Mouse (Mus musculus) hindbrain, postnatal 0 days (tissue): ENCODE data around the gene Ech1. TPM values are rescaled to one million over a fixed set of nuclear protein-coding genes. Genes with fewer than 3 reads are reported as not detected.
A peak's percentile ranks its signal among the peaks of the same experiment; 100 is the strongest.

Experiments
- ATAC-seq: fragments of 200-750 bp; cut with Nextera tagmentation; 2 replicates; pipeline ENCODE4 v1.8.0; 2017; ENCODE audit warnings: mild to moderate bottlenecking, moderate TSS enrichment, moderate library complexity
- DNase-seq: peaks from one replicate; pipeline ENCODE4 v3.0.0-alpha.2; 2015; ENCODE audit warnings: low spot score
- H3K27ac ChIP-seq: fragments of 300-500 bp; sonication (generic); 2 replicates; pipeline ENCODE4 v1.5.1; 2014; ENCODE audit warnings: mild to moderate bottlenecking
- H3K27me3 ChIP-seq: fragments of 300-500 bp; sonication (generic); 2 replicates; pipeline ENCODE4 v1.6.1; 2014; ENCODE audit warnings: low read length, mixed read lengths; ENCODE audit not compliant: insufficient read depth
- H3K36me3 ChIP-seq: fragments of 300-500 bp; sonication (generic); 2 replicates; pipeline ENCODE4 v1.6.1; 2014; ENCODE audit warnings: low read length, mixed read lengths; ENCODE audit not compliant: insufficient read depth
- H3K4me1 ChIP-seq: fragments of 300-500 bp; sonication (generic); 2 replicates; pipeline ENCODE4 v1.6.1; 2014; ENCODE audit warnings: antibody characterized with exemption, low read length, mixed read lengths; ENCODE audit not compliant: insufficient read depth
- H3K4me2 ChIP-seq: fragments of 300-500 bp; sonication (generic); 2 replicates; pipeline ENCODE4 v1.6.1; 2014; ENCODE audit warnings: low read depth, mild to moderate bottlenecking, low read length, moderate library complexity, mixed read lengths
- H3K4me3 ChIP-seq: fragments of 300-500 bp; sonication (generic); 2 replicates; pipeline ENCODE4 v1.5.1; 2014; ENCODE audit warnings: low read length
- H3K9ac ChIP-seq: fragments of 300-500 bp; sonication (generic); replicated peaks from 2 replicates; pipeline ENCODE4 v1.6.1; 2014; ENCODE audit warnings: mild to moderate bottlenecking, low read length, moderate library complexity, mixed read lengths
- H3K9me3 ChIP-seq: fragments of 300-500 bp; sonication (generic); 2 replicates; pipeline ENCODE4 v1.6.1; 2016; ENCODE audit warnings: low read length, mixed read lengths
- CTCF ChIP-seq: IDR thresholded peaks from 2 replicates; pipeline ENCODE4 v1.5.1; 2016; ENCODE audit warnings: antibody characterized with exemption, control low read depth, low read depth
- WGBS: fragments of 180-500 bp; shearing (Covaris S2); extraction: QIAGEN DNeasy Blood & Tissue Kit; methylation state at CpG from one replicate; pipeline ENCODE4 v1.1.7; 2014; 5-methylcytosine and 5-hydroxymethylcytosine counted together
- polyA plus RNA-seq: library from polyadenylated mRNA; unstranded; fragments of >200 nt; fragmentation: Nextera tagmentation; extraction: Ambion mirVana; gene quantifications from 2 replicates; pipeline ENCODE4 v1.2.1, GENCODE M21; 2015
- total RNA-seq: library from RNA; depleted of rRNA; stranded (reverse); fragments of >200 nt; gene quantifications from 2 replicates; pipeline ENCODE4 v1.2.3, GENCODE M21; 2014

Ech1 gene
- total and polyA plus RNA-seq, 2 experiments from 2014 or later: 122 to 131 TPM

DNA sequence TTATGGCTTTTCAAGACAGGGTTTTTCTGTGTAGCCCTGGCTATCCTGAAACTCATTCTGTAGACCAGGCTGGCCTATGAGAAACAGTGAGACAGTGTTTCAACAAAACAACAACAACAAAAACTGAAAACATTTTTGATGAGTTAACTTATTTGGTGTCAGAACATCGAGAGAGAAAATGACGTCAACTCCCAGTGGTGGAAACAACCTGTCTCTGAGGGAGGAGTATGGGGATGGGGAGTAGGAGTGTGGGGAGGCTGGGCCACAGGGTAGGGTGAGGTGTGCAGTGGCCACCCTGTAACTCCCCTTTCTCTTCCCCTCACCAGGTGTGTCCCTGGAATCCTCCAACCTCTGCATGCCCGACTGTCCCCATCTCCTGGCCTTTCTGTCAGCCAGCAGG lies 30.5 kb upstream of the Ech1 start:
- TF ChIP-seq CTCF: no peak
- ATAC-seq: no peak
- Histone ChIP-seq H3K9ac (no peak overlapping the region), H3K4me1 (no peaks in the 10 kb centered on the region), H3K36me3 (no peaks in the 10 kb centered on the region), H3K27ac (no peak overlapping the region), H3K4me3 (no peak overlapping the region), H3K4me2 (no peak overlapping the region), H3K9me3 (no peaks in the 10 kb centered on the region), H3K27me3 (no peaks in the 10 kb centered on the region)
- WGBS: 74% methylated on average over 3 of the region's 3 CpGs
- no peak for DNase-seq

DNA sequence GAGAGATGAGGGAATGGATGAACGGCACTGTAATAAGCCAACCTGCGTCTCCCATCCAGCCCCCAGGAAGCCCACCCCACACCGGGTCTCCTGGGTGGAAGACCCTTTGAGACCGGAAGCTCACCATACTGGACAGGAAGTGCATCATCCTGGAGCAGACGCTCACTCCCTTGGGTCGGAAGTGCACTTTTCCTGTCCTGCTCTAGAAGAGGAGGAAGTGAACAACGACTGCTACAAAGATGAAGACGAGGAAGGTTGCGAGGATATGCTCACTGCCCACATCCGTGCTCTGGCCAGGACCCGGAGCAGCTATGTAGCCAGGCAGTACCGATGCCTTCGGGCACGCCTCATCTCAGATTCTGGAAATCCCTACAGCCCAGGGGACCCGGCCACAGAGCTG lies 29.2 kb upstream of the Ech1 start:
- ATAC-seq: no peak

DNA sequence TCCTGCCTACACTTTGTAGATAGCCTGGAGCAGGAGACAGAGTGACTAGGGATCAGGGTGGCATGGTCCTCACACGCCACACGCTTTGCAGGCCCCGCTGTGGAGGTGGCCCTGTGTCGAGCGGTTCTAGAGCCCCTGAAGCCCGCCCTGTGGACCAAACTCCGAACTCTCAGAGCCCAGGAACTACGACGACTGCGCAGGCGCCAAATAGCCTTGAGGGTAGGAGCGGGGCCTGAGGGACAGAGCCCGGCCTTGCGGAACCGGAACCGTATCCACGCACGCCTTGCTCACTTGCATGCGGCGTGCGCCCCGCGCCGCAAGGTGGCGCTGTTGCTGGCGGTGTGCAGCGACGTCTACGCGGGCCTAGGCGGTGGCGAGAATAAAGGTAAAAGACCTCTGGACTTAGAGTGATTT lies 28.4 kb upstream of the Ech1 start:
- ATAC-seq (peak; percentile 80), DNase-seq (peak; percentile 86)
- Histone ChIP-seq H3K27ac (no peak overlapping the region), H3K4me1 (no peaks in the 10 kb centered on the region), H3K4me2 (peak overlapping the region; percentile 30), H3K4me3 (peak overlapping the region; percentile 17), H3K27me3 (no peaks in the 10 kb centered on the region), H3K9me3 (no peaks in the 10 kb centered on the region), H3K9ac (no peak overlapping the region), H3K36me3 (no peaks in the 10 kb centered on the region)
- 12% methylated on average over 32 of the region's 32 CpGs for WGBS
- peak; percentile 98 for TF ChIP-seq CTCF

More for the DNA sequence above, 29.2 kb upstream of the Ech1 start:
- DNase-seq: no peak
- WGBS: 84% methylated on average over 15 of the region's 15 CpGs
- H3K4me2 ChIP-seq: no peak overlapping the region
- no peak overlapping the region for H3K9ac ChIP-seq
- no peak overlapping the region for H3K4me3 ChIP-seq
- no peak overlapping the region for H3K27ac ChIP-seq
- H3K9me3 ChIP-seq: no peaks in the 10 kb centered on the region
- no peaks in the 10 kb centered on the region for H3K36me3 ChIP-seq
- no peaks in the 10 kb centered on the region for H3K27me3 ChIP-seq
- no peaks in the 10 kb centered on the region for H3K4me1 ChIP-seq
- no peak for TF ChIP-seq CTCF

GRCm38 (mm10) chr7:28799994-28800393 lies 25.0 kb upstream of the Ech1 start:
- Histone ChIP-seq H3K9ac (no peak overlapping the region), H3K27me3 (no peaks in the 10 kb centered on the region), H3K4me2 (no peak overlapping the region), H3K36me3 (no peaks in the 10 kb centered on the region), H3K9me3 (no peaks in the 10 kb centered on the region), H3K4me3 (no peak overlapping the region), H3K4me1 (no peaks in the 10 kb centered on the region), H3K27ac (no peak overlapping the region)
- TF ChIP-seq CTCF: no peak
- WGBS: 91% methylated on average over 9 of the region's 9 CpGs
- ATAC-seq: no peak
- DNase-seq: no peak

GRCm38 (mm10) chr7:28801451-28801850 lies 23.6 kb upstream of the Ech1 start:
- no peak for TF ChIP-seq CTCF
- ATAC-seq (no peak), DNase-seq (no peak)
- H3K4me1 ChIP-seq: no peaks in the 10 kb centered on the region
- no peak overlapping the region for H3K9ac ChIP-seq
- H3K27me3 ChIP-seq: no peaks in the 10 kb centered on the region
- no peak overlapping the region for H3K27ac ChIP-seq
- H3K4me3 ChIP-seq: no peak overlapping the region
- WGBS: 81% methylated on average over 3 of the region's 3 CpGs
- H3K9me3 ChIP-seq: no peaks in the 10 kb centered on the region
- no peak overlapping the region for H3K4me2 ChIP-seq
- no peaks in the 10 kb centered on the region for H3K36me3 ChIP-seq

GRCm38 (mm10) chr7:28801901-28802670 lies 22.9 kb upstream of the Ech1 start:
- ATAC-seq (peak; percentile 57; the same call in 1 of the 2 replicates), DNase-seq (peak; percentile 57)
- Histone ChIP-seq H3K9me3 (no peaks in the 10 kb centered on the region), H3K27ac (peak overlapping the region; percentile 64), H3K36me3 (no peaks in the 10 kb centered on the region), H3K27me3 (no peaks in the 10 kb centered on the region), H3K9ac (no peak overlapping the region), H3K4me3 (no peak overlapping the region), H3K4me2 (no peak overlapping the region), H3K4me1 (no peaks in the 10 kb centered on the region)
- 15% methylated on average over 10 of the region's 10 CpGs for WGBS
- 0 out of 2 replicates have a peak, but pooled peaks have one; percentile 10 for TF ChIP-seq CTCF
